In the genomic region with DNA sequence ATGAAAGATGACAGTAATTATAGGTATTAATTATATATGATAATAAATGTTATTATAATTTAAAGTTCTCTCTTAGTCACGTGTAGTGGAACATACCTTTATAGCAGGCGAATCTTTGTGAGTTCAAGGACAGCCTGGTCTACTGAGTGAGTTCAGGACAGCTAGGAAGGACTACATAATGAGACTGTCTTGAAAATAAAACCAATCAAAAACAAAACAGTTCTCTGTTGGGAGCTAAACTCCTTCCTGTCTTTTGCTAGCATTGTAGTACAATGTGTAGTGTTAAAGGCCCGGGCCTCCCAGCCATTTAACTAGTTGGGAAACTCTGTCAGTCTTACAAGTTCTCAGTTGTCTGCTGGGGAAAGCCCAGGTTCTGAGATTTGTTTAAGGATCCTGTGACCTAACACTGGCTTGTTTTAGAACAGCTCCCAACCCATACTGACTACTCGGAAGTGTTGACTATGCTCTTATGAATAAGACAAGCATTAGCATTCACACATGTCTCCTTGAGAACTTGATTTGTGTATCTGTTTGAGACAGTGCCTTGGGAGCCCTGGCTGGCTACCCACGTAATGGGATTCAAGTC, we compare ENCODE assay signal across 29 mouse cellular contexts. TPM values are rescaled to one million over a fixed set of nuclear protein-coding genes. Genes with fewer than 3 reads are reported as not detected.
"Had no signal": no experiment of that assay in that cellular context is flagged by ENCODE, and none has a peak within 500 bp of the region (broad histone marks: within the 10 kb centered on the region; RNA-seq: fewer than 3 reads in every experiment).

No protein-coding gene starts in this region.

- H3K27ac ChIP-seq: embryonic facial prominence, embryonic 10.5 days; embryonic facial prominence, embryonic 12.5 days; embryonic facial prominence, embryonic 13.5 days; forebrain, embryonic 10.5 days; forebrain, embryonic 12.5 days; forebrain, embryonic 13.5 days; forebrain, embryonic 15.5 days; gastrocnemius, adult 2 months; heart, adult 2 months had no signal

- ATAC-seq: forebrain, embryonic 13.5 days; forebrain, embryonic 14.5 days; forebrain, embryonic 15.5 days; forebrain, embryonic 16.5 days; forebrain, postnatal 0 days had no signal

- H3K4me3 ChIP-seq: embryonic facial prominence, embryonic 10.5 days; embryonic facial prominence, embryonic 12.5 days; embryonic facial prominence, embryonic 13.5 days; embryonic facial prominence, embryonic 15.5 days; erythroblast, embryonic 14.5 days; forebrain, embryonic 10.5 days; forebrain, embryonic 12.5 days; forebrain, embryonic 13.5 days; forebrain, embryonic 15.5 days; gastrocnemius, adult 2 months; heart, adult 2 months had no signal

- H3K4me1 ChIP-seq: forebrain, embryonic 13.5 days; forebrain, embryonic 15.5 days had no signal

- H3K4me2 ChIP-seq: embryonic facial prominence, embryonic 13.5 days; embryonic facial prominence, embryonic 15.5 days; forebrain, embryonic 12.5 days; forebrain, embryonic 13.5 days; forebrain, embryonic 15.5 days had no signal

- H3K9ac ChIP-seq: embryonic facial prominence, embryonic 12.5 days; embryonic facial prominence, embryonic 13.5 days; embryonic facial prominence, embryonic 15.5 days; forebrain, embryonic 12.5 days; forebrain, embryonic 13.5 days; forebrain, embryonic 15.5 days; forebrain, postnatal 0 days had no signal

- H3K9me3 ChIP-seq: embryonic facial prominence, embryonic 10.5 days; embryonic facial prominence, embryonic 12.5 days; embryonic facial prominence, embryonic 13.5 days; embryonic facial prominence, embryonic 15.5 days; forebrain, embryonic 10.5 days; forebrain, embryonic 12.5 days; forebrain, embryonic 13.5 days; forebrain, embryonic 15.5 days had no signal

- DNase-seq: cerebellum, adult 8-10 months; cerebellum, adult 9-10 months; cerebellum, adult 9-11 months; cerebellum, postnatal 10 days; cerebellum, postnatal 14 days; cerebellum, postnatal 25 days; cerebellum, postnatal 36 days; forebrain, postnatal 0 days; gastrocnemius, adult 2 months; gastrocnemius, postnatal 10 days; gastrocnemius, postnatal 14 days; gastrocnemius, postnatal 25 days; gastrocnemius, postnatal 36 days; heart, adult 11 months; heart, adult 18-20 months; heart, adult 2 months had no signal

- H3K27me3 ChIP-seq: embryonic facial prominence, embryonic 12.5 days; embryonic facial prominence, embryonic 13.5 days; embryonic facial prominence, embryonic 15.5 days; forebrain, embryonic 12.5 days; forebrain, embryonic 13.5 days; forebrain, embryonic 15.5 days had no signal

- H3K36me3 ChIP-seq: embryonic facial prominence, embryonic 10.5 days; embryonic facial prominence, embryonic 12.5 days; embryonic facial prominence, embryonic 13.5 days; embryonic facial prominence, embryonic 15.5 days; forebrain, embryonic 10.5 days; forebrain, embryonic 12.5 days; forebrain, embryonic 15.5 days had no signal

RNA-seq across cellular contexts. Expression of a gene that starts 49.5 kb away (rescaled TPM):
- total RNA-seq: common myeloid progenitor, adult 5-6 weeks; granulocyte monocyte progenitor cell, adult 5-6 weeks had no signal
